Mouse (Mus musculus) heart, embryonic 10.5 days (tissue): Measurements from ENCODE around the gene Pth2. TPM values are rescaled to one million over a fixed set of nuclear protein-coding genes. Genes with fewer than 3 reads are reported as not detected.

Source experiments
- DNase-seq: peaks from one replicate; pipeline ENCODE4 v3.0.0-alpha.2; 2017; ENCODE audit warnings: low spot score
- H3K27ac ChIP-seq: fragments of 300-500 bp; sonication (generic); 2 replicates; pipeline ENCODE4 v1.5.1; 2016; ENCODE audit warnings: mild to moderate bottlenecking
- H3K27me3 ChIP-seq: fragments of 300-500 bp; sonication (generic); 2 replicates; pipeline ENCODE4 v1.6.1; 2016; ENCODE audit warnings: mild to moderate bottlenecking; ENCODE audit not compliant: poor library complexity, insufficient read depth, severe bottlenecking
- H3K36me3 ChIP-seq: fragments of 300-500 bp; sonication (generic); 2 replicates; pipeline ENCODE4 v1.6.1; 2016; ENCODE audit warnings: mild to moderate bottlenecking, moderate library complexity
- H3K4me1 ChIP-seq: fragments of 300-500 bp; sonication (generic); 2 replicates; pipeline ENCODE4 v1.6.1; 2016; ENCODE audit warnings: mild to moderate bottlenecking
- H3K4me3 ChIP-seq: fragments of 300-500 bp; sonication (generic); 2 replicates; pipeline ENCODE4 v1.5.1; 2016; ENCODE audit warnings: mild to moderate bottlenecking, moderate library complexity
- H3K9me3 ChIP-seq: fragments of 300-500 bp; sonication (generic); 2 replicates; pipeline ENCODE4 v1.6.1; 2016; ENCODE audit warnings: mild to moderate bottlenecking, moderate library complexity
- WGBS: fragments of 180-500 bp; shearing (Covaris S2); methylation state at CpG from one replicate; pipeline ENCODE4 v1.1.7; 2016; 5-methylcytosine and 5-hydroxymethylcytosine counted together
- microRNA-seq: library from miRNA; unstranded; fragments of <30 nt; microRNA quantifications from one replicate; pipeline ENCODE4, GENCODE M21; 2017
- polyA plus RNA-seq: library from polyadenylated mRNA; unstranded; fragments of >200 nt; fragmentation: Nextera tagmentation; extraction: Ambion mirVana; gene quantifications from 2 replicates; pipeline ENCODE4 v1.2.1, GENCODE M21; 2016

Pth2 gene
- polyA plus RNA-seq, 1 experiment from 2014 or later, result 0.41 TPM

GRCm38 (mm10) chr7:45216442-45217183, 35.8 kb downstream of the Pth2 start:
- H3K36me3 ChIP-seq, result peaks cover 46% of the 10 kb centered on the region
- peak overlapping the region; percentile 96 for H3K27ac ChIP-seq
- no peaks in the 10 kb centered on the region for H3K9me3 ChIP-seq
- WGBS, result under 1% methylated on average over 13 of the region's 13 CpGs
- peak; percentile 92 for DNase-seq
- H3K4me1 ChIP-seq, result peaks cover 51% of the 10 kb centered on the region
- H3K27me3 ChIP-seq, result peaks cover 8% of the 10 kb centered on the region
- peak overlapping the region; percentile 93 for H3K4me3 ChIP-seq

- H3K4me1 ChIP-seq, result peaks cover 34% of the 10 kb centered on the region
- no peak overlapping the region for H3K27ac ChIP-seq
- DNase-seq, result no peak
- no peaks in the 10 kb centered on the region for H3K27me3 ChIP-seq
- WGBS, result 84% methylated on average over 2 of the region's 2 CpGs
- no peak overlapping the region for H3K4me3 ChIP-seq
- H3K36me3 ChIP-seq, result peaks cover 96% of the 10 kb centered on the region
- no peaks in the 10 kb centered on the region for H3K9me3 ChIP-seq
These were observed 40.9 kb downstream of the Pth2 start for GRCm38 (mm10) chr7:45221680-45222079.

GRCm38 (mm10) chr7:45224826-45225225, 44.0 kb downstream of the Pth2 start:
- H3K4me1 ChIP-seq, result peaks cover 7% of the 10 kb centered on the region; the same call in 1 of the 2 replicates
- 94% methylated on average over 7 of the region's 7 CpGs for WGBS
- no peak overlapping the region for H3K27ac ChIP-seq
- no peaks in the 10 kb centered on the region for H3K9me3 ChIP-seq
- peaks cover 100% of the 10 kb centered on the region for H3K36me3 ChIP-seq
- H3K27me3 ChIP-seq, result no peaks in the 10 kb centered on the region
- H3K4me3 ChIP-seq, result no peak overlapping the region
- peak; percentile 39 for DNase-seq

GRCm38 (mm10) chr7:45226421-45226820, 45.6 kb downstream of the Pth2 start:
- WGBS, result 94% methylated on average over 5 of the region's 5 CpGs
- H3K27me3 ChIP-seq, result no peaks in the 10 kb centered on the region
- peaks cover 96% of the 10 kb centered on the region for H3K36me3 ChIP-seq
- H3K4me3 ChIP-seq, result no peak overlapping the region
- DNase-seq, result peak; percentile 65
- H3K4me1 ChIP-seq, result 0 out of 2 replicates have a peak, but pooled peaks cover 4% of the 10 kb centered on the region
- H3K9me3 ChIP-seq, result no peaks in the 10 kb centered on the region
- no peak overlapping the region for H3K27ac ChIP-seq

- H3K4me1 ChIP-seq, result peaks cover 18% of the 10 kb centered on the region
- no peak overlapping the region for H3K4me3 ChIP-seq
- WGBS, result 93% methylated on average over 18 of the region's 18 CpGs
- no peak overlapping the region for H3K27ac ChIP-seq
- H3K36me3 ChIP-seq, result peaks cover 93% of the 10 kb centered on the region
- H3K27me3 ChIP-seq, result no peaks in the 10 kb centered on the region
- H3K9me3 ChIP-seq, result no peaks in the 10 kb centered on the region
- peak; percentile 66 for DNase-seq
These were observed 47.8 kb downstream of the Pth2 start for GRCm38 (mm10) chr7:45228548-45228947.

GRCm38 (mm10) chr7:45229046-45229445, 48.3 kb downstream of the Pth2 start:
- H3K36me3 ChIP-seq, result peaks cover 88% of the 10 kb centered on the region
- H3K27ac ChIP-seq, result no peak overlapping the region
- H3K4me3 ChIP-seq, result no peak overlapping the region
- no peaks in the 10 kb centered on the region for H3K27me3 ChIP-seq
- H3K4me1 ChIP-seq, result peaks cover 23% of the 10 kb centered on the region
- WGBS, result 90% methylated on average over 8 of the region's 8 CpGs
- H3K9me3 ChIP-seq, result no peaks in the 10 kb centered on the region
- peak; percentile 72 for DNase-seq

GRCm38 (mm10) chr7:45229459-45230203, 48.8 kb downstream of the Pth2 start:
- peak; percentile 61 for DNase-seq
- no peaks in the 10 kb centered on the region for H3K27me3 ChIP-seq
- H3K4me1 ChIP-seq, result peaks cover 29% of the 10 kb centered on the region
- H3K36me3 ChIP-seq, result peaks cover 82% of the 10 kb centered on the region
- H3K9me3 ChIP-seq, result no peaks in the 10 kb centered on the region
- no peak overlapping the region for H3K4me3 ChIP-seq
- no peak overlapping the region for H3K27ac ChIP-seq
- 84% methylated on average over 7 of the region's 7 CpGs for WGBS

- peak; percentile 71 for DNase-seq
- no peak overlapping the region for H3K4me3 ChIP-seq
- H3K4me1 ChIP-seq, result peaks cover 43% of the 10 kb centered on the region
- peaks cover 4% of the 10 kb centered on the region; the same call in 1 of the 2 replicates for H3K27me3 ChIP-seq
- WGBS, result 89% methylated on average over 12 of the region's 12 CpGs
- H3K9me3 ChIP-seq, result no peaks in the 10 kb centered on the region
- H3K27ac ChIP-seq, result no peak overlapping the region
- H3K36me3 ChIP-seq, result peaks cover 66% of the 10 kb centered on the region
These were observed 50.4 kb downstream of the Pth2 start for GRCm38 (mm10) chr7:45231192-45231591.

Small RNA genes within 50 kb of the gene (microRNA-seq; reads per million reads assigned to microRNA genes)
- gene Mir7055, result not detected

Other genes with a start within 250 kb of the Pth2 start
- 0.25 TPM in 1 of 2 replicates, not detected in the other for gene Tsks, start 237.8 kb upstream of the Pth2 start, polyA plus RNA-seq
- gene Cpt1c, start 206.1 kb upstream of the Pth2 start, polyA plus RNA-seq, result 11.7 and 19.1 TPM in 2 replicates
- 563 and 740 TPM in 2 replicates for gene Prmt1, start 194.4 kb upstream of the Pth2 start, polyA plus RNA-seq
- 61.8 and 71.1 TPM in 2 replicates for gene Irf3, start 183.3 kb upstream of the Pth2 start, polyA plus RNA-seq
- gene Bcl2l12, start 182.3 kb upstream of the Pth2 start, polyA plus RNA-seq, result 44.9 and 57.9 TPM in 2 replicates
- 40.5 and 41.0 TPM in 2 replicates for gene Scaf1, start 164.6 kb upstream of the Pth2 start, polyA plus RNA-seq
- 50.5 and 57.5 TPM in 2 replicates for gene Rras, start 163.0 kb upstream of the Pth2 start, polyA plus RNA-seq
- gene Prr12, start 128.1 kb upstream of the Pth2 start, polyA plus RNA-seq, result 8.8 and 13.3 TPM in 2 replicates
- 59.9 and 65.2 TPM in 2 replicates for gene Nosip, start 118.6 kb upstream of the Pth2 start, polyA plus RNA-seq
- gene Prrg2, start 118.3 kb upstream of the Pth2 start, polyA plus RNA-seq, result 15.0 and 16.8 TPM in 2 replicates
- 270 and 314 TPM in 2 replicates for gene Rcn3, start 88.8 kb upstream of the Pth2 start, polyA plus RNA-seq
- 7.8 and 10.2 TPM in 2 replicates for gene Fcgrt, start 77.1 kb upstream of the Pth2 start, polyA plus RNA-seq
- gene Rps11, start 56.6 kb upstream of the Pth2 start, polyA plus RNA-seq, result 1,266 and 1,534 TPM in 2 replicates
- 873 and 1,060 TPM in 2 replicates for gene Rpl13a, start 52.2 kb upstream of the Pth2 start, polyA plus RNA-seq
- 0.36 and 0.58 TPM in 2 replicates for gene Gm45713, start 44.8 kb upstream of the Pth2 start, polyA plus RNA-seq
- gene Flt3l, start 44.6 kb upstream of the Pth2 start, polyA plus RNA-seq, result 2.5 and 3.1 TPM in 2 replicates
- 97.8 and 102 TPM in 2 replicates for gene Pih1d1, start 26.7 kb upstream of the Pth2 start, polyA plus RNA-seq
- gene Aldh16a1, start 26.4 kb upstream of the Pth2 start, polyA plus RNA-seq, result 45.2 and 45.7 TPM in 2 replicates
- 0.76 and 1.4 TPM in 2 replicates for gene Slc17a7, start 17.0 kb upstream of the Pth2 start, polyA plus RNA-seq
- not detected in 2 replicates for gene Gfy, start 1.4 kb upstream of the Pth2 start, polyA plus RNA-seq
- 0.69 and 0.88 TPM in 2 replicates for gene Ccdc155, start 23.9 kb downstream of the Pth2 start, polyA plus RNA-seq
- gene Dkkl1, start 31.2 kb downstream of the Pth2 start, polyA plus RNA-seq, result 1.2 and 1.9 TPM in 2 replicates
- 161 and 210 TPM in 2 replicates for gene Tead2, start 34.8 kb downstream of the Pth2 start, polyA plus RNA-seq
- gene Cd37, start 58.1 kb downstream of the Pth2 start, polyA plus RNA-seq, result 1.5 and 2.3 TPM in 2 replicates
- gene Slc6a16, start 60.1 kb downstream of the Pth2 start, polyA plus RNA-seq, result 0.50 and 0.83 TPM in 2 replicates
- not detected in 2 replicates for gene Slc6a21, start 96.5 kb downstream of the Pth2 start, polyA plus RNA-seq
- 13.5 and 15.2 TPM in 2 replicates for gene Trpm4, start 152.8 kb downstream of the Pth2 start, polyA plus RNA-seq
- gene Hrc, start 154.3 kb downstream of the Pth2 start, polyA plus RNA-seq, result 17.9 and 31.4 TPM in 2 replicates
- gene Ppfia3, start 186.0 kb downstream of the Pth2 start, polyA plus RNA-seq, result 2.4 and 2.9 TPM in 2 replicates
- 0.59 and 1.4 TPM in 2 replicates for gene Lin7b, start 189.6 kb downstream of the Pth2 start, polyA plus RNA-seq
- 173 and 241 TPM in 2 replicates for gene Snrnp70, start 214.7 kb downstream of the Pth2 start, polyA plus RNA-seq
- gene Kcna7, start 224.7 kb downstream of the Pth2 start, polyA plus RNA-seq, result 0.28 and 0.45 TPM in 2 replicates
- gene Ntf5, start 232.7 kb downstream of the Pth2 start, polyA plus RNA-seq, result 1.5 and 2.6 TPM in 2 replicates
- not detected in 2 replicates for gene Lhb, start 239.8 kb downstream of the Pth2 start, polyA plus RNA-seq